Mouse (Mus musculus) liver, postnatal 0 days (tissue): ENCODE measurements around the gene Ccdc180.
A peak's percentile ranks its signal among the peaks of the same experiment; 100 is the strongest.

Experiments
- CTCF ChIP-seq: sonication (generic); IDR thresholded peaks from 2 replicates; pipeline ENCODE4 v1.5.1; 2016; ENCODE audit warnings: antibody characterized with exemption, low read depth
- EP300 ChIP-seq: IDR thresholded peaks from 2 replicates; pipeline ENCODE4 v1.6.1; 2016; ENCODE audit warnings: antibody characterized with exemption, low read depth, mild to moderate bottlenecking

GRCm38 (mm10) chr4:45981054-45981453, 91.0 kb downstream of the Ccdc180 start:
- TF ChIP-seq CTCF (no peak), EP300 (peak; percentile 65; the same call in 1 of the 2 replicates)
